Mouse (Mus musculus): ENCODE data around the gene Odc1. TPM values are rescaled to one million over a fixed set of nuclear protein-coding genes. Genes with fewer than 3 reads are reported as not detected.
"Not testable (repeated sequence)": the region's sequence is repeated elsewhere in the genome, so short reads cannot be mapped to it uniquely, and the experiment has no call there.

Odc1 gene
- polyA plus RNA-seq, 1 experiment from 2014 or later, result 142 TPM

- H3K4me1 ChIP-seq (replicated peaks; ENCODE audit: control insufficient read depth, insufficient read depth, low read length), result peaks cover 9% of the 10 kb centered on the region
- peak overlapping the region; percentile 56 for H3K4me2 ChIP-seq (ENCODE audit: low read depth, low read length)
- 1% methylated on average over 8 of the region's 8 CpGs for WGBS
- no peaks in the 10 kb centered on the region for H3K27me3 ChIP-seq (ENCODE audit: control insufficient read depth, insufficient read depth, low read depth, low read length)
- H3K27ac ChIP-seq (ENCODE audit: low read length), result no peak overlapping the region
- peak overlapping the region; percentile 91 for H3K4me3 ChIP-seq (ENCODE audit: low read length)
- no peak for ATAC-seq (ENCODE audit: low read depth)
- peak overlapping the region; percentile 51 for H3K9ac ChIP-seq (ENCODE audit: low read length)
- no peaks in the 10 kb centered on the region for H3K9me3 ChIP-seq (ENCODE audit: control insufficient read depth, low read length)
- peaks cover 20% of the 10 kb centered on the region for H3K36me3 ChIP-seq (ENCODE audit: control insufficient read depth, insufficient read depth, low read length)
Measured at GRCm38 (mm10) chr12:17545884-17546283, 1.3 kb downstream of the Odc1 start.

DNA sequence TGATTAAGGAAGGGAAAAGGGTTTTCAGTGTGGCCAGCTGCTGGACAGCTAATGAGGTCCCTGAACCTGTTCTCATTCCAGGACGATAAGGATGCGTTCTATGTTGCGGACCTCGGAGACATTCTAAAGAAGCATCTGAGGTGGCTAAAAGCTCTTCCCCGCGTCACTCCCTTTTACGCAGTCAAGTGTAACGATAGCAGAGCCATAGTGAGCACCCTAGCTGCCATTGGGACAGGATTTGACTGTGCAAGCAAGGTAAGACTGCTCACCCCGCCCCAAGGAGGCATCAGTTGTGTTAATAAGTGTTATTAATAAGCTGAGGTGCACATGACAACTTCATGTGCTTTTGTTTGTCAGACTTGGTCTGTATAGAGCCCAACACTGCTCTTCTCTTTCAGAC, 3.0 kb downstream of the Odc1 start:
- H3K9me3 ChIP-seq (ENCODE audit: control insufficient read depth, low read length); H3K4me2 ChIP-seq (ENCODE audit: low read depth, low read length); H3K27ac ChIP-seq (ENCODE audit: low read length); H3K4me1 ChIP-seq (replicated peaks; ENCODE audit: control insufficient read depth, insufficient read depth, low read length); H3K9ac ChIP-seq (ENCODE audit: low read length); H3K27me3 ChIP-seq (ENCODE audit: control insufficient read depth, insufficient read depth, low read depth, low read length); ATAC-seq (ENCODE audit: low read depth); H3K4me3 ChIP-seq (ENCODE audit: low read length): not testable (repeated sequence)
- WGBS, result 88% methylated on average over 9 of the region's 9 CpGs
- H3K36me3 ChIP-seq (ENCODE audit: control insufficient read depth, insufficient read depth, low read length), result peaks cover 28% of the 10 kb centered on the region

DNA sequence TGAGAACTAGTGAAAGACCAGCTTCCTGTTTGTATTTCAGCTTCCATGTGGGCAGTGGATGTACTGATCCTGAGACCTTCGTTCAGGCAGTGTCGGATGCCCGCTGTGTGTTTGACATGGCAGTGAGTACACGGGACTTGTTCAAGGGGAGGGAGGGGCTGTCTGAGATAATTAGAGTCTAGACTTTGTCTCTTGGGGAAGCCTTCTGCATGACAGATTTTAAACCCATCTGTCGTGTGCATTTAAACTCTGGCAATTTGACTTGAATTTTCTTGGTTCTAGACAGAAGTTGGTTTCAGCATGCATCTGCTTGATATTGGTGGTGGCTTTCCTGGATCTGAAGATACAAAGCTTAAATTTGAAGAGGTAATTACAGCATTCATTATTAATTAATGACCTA, 3.9 kb downstream of the Odc1 start:
- H3K27ac ChIP-seq (ENCODE audit: low read length), result no peak overlapping the region
- WGBS, result 55% methylated on average over 5 of the region's 5 CpGs
- H3K4me2 ChIP-seq (ENCODE audit: low read depth, low read length), result no peak overlapping the region
- no peak for ATAC-seq (ENCODE audit: low read depth)
- no peak overlapping the region for H3K9ac ChIP-seq (ENCODE audit: low read length)
- H3K9me3 ChIP-seq (ENCODE audit: control insufficient read depth, low read length), result no peaks in the 10 kb centered on the region
- H3K4me3 ChIP-seq (ENCODE audit: low read length), result no peak overlapping the region
- no peaks in the 10 kb centered on the region for H3K27me3 ChIP-seq (ENCODE audit: control insufficient read depth, insufficient read depth, low read depth, low read length)
- H3K4me1 ChIP-seq (replicated peaks; ENCODE audit: control insufficient read depth, insufficient read depth, low read length), result peaks cover 9% of the 10 kb centered on the region
- peaks cover 28% of the 10 kb centered on the region for H3K36me3 ChIP-seq (ENCODE audit: control insufficient read depth, insufficient read depth, low read length)

DNA sequence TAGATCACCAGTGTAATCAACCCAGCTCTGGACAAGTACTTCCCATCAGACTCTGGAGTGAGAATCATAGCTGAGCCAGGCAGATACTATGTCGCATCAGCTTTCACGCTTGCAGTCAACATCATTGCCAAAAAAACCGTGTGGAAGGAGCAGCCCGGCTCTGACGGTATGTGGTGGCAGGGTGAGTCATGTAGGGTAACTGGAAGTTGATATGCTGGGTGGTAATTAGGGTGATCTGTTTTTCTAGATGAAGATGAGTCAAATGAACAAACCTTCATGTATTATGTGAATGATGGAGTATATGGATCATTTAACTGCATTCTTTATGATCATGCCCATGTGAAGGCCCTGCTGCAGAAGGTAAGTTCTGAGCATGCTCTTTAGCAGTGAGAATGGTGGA, 4.8 kb downstream of the Odc1 start:
- not testable (repeated sequence) for H3K27me3 ChIP-seq (ENCODE audit: control insufficient read depth, insufficient read depth, low read depth, low read length); H3K9me3 ChIP-seq (ENCODE audit: control insufficient read depth, low read length); H3K4me3 ChIP-seq (ENCODE audit: low read length); H3K4me1 ChIP-seq (replicated peaks; ENCODE audit: control insufficient read depth, insufficient read depth, low read length); H3K9ac ChIP-seq (ENCODE audit: low read length); H3K27ac ChIP-seq (ENCODE audit: low read length); ATAC-seq (ENCODE audit: low read depth); H3K4me2 ChIP-seq (ENCODE audit: low read depth, low read length)
- H3K36me3 ChIP-seq (ENCODE audit: control insufficient read depth, insufficient read depth, low read length), result peaks cover 28% of the 10 kb centered on the region
- WGBS, result 85% methylated on average over 5 of the region's 5 CpGs

DNA sequence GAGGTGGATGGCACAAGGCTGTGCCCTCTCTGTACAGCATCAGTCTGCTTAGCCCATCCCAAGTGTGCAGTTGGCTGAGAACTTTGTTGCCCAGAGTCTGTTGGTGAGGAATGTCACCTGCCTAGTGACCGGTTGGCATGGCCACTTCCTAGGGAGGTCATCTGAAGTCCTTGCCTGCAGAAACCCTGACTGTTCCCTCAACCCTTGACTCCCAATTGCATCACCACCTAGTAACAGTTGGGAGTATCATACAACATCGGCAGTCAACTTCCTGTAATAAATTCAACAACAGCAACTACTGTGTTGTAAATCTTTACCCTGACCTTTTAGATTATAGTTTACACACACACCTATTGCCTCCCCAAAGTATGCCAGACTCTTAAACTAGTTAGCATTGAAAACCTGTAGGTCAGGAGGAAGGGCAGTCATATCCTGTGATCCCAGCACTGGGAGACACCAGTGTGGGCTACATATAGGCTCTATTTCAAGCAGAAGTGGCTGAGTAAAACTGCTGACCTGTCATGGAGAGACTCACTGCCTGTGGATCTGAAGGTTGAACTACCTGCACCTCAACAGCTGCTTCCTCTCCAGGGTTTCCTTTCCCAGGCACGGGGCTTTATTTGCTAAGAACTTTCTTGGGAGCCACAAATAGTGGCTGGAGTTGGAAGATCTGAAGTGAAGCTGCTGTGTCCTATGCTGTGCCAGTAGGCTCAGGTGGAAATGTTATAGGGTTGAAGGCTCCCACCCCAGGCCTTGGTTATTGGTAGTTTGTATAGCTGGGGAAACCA, 6.8 kb downstream of the Odc1 start:
- Histone ChIP-seq H3K36me3 (ENCODE audit: control insufficient read depth, insufficient read depth, low read length) (peaks cover 28% of the 10 kb centered on the region), H3K4me3 (ENCODE audit: low read length) (no peak overlapping the region), H3K9me3 (ENCODE audit: control insufficient read depth, low read length) (no peaks in the 10 kb centered on the region), H3K9ac (ENCODE audit: low read length) (no peak overlapping the region), H3K27me3 (ENCODE audit: control insufficient read depth, insufficient read depth, low read depth, low read length) (no peaks in the 10 kb centered on the region), H3K4me2 (ENCODE audit: low read depth, low read length) (no peak overlapping the region), H3K4me1 (replicated peaks; ENCODE audit: control insufficient read depth, insufficient read depth, low read length) (peaks cover 9% of the 10 kb centered on the region), H3K27ac (ENCODE audit: low read length) (no peak overlapping the region)
- WGBS, result 66% methylated on average over 3 of the region's 3 CpGs
- ATAC-seq (ENCODE audit: low read depth), result no peak

DNA sequence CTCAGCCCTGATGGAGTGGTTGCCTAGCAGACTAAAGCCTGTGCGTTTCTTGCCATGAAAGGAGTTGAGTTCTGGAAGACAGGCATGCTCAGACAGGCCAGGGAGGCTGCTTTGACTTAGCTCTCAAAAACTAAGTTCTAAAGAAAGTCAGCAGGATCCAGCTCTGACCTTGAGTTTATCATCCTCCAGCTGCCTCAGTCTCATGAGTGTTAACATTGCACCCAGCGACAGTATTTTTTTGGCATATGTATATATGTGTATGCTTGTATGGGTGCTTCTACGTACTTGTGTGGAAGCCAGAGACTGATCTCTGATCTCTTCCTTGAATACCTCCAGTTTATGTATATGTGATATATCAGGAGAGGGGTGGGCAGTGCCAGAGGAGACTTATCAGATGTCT, 7.8 kb downstream of the Odc1 start:
- H3K4me2 ChIP-seq (ENCODE audit: low read depth, low read length), result no peak overlapping the region
- no peaks in the 10 kb centered on the region for H3K9me3 ChIP-seq (ENCODE audit: control insufficient read depth, low read length)
- no peak for ATAC-seq (ENCODE audit: low read depth)
- H3K4me1 ChIP-seq (replicated peaks; ENCODE audit: control insufficient read depth, insufficient read depth, low read length), result peaks cover 7% of the 10 kb centered on the region
- H3K36me3 ChIP-seq (ENCODE audit: control insufficient read depth, insufficient read depth, low read length), result peaks cover 23% of the 10 kb centered on the region
- no peak overlapping the region for H3K4me3 ChIP-seq (ENCODE audit: low read length)
- no peak overlapping the region for H3K9ac ChIP-seq (ENCODE audit: low read length)
- H3K27ac ChIP-seq (ENCODE audit: low read length), result no peak overlapping the region
- 69% methylated on average over 3 of the region's 3 CpGs for WGBS
- no peaks in the 10 kb centered on the region for H3K27me3 ChIP-seq (ENCODE audit: control insufficient read depth, insufficient read depth, low read depth, low read length)

GRCm38 (mm10) chr12:17552949-17553348, 8.4 kb downstream of the Odc1 start:
- WGBS, result 43% methylated on average over 2 of the region's 2 CpGs
- ATAC-seq (ENCODE audit: low read depth), result no peak

GRCm38 (mm10) chr12:17553627-17554026, 9.0 kb downstream of the Odc1 start:
- H3K36me3 ChIP-seq (ENCODE audit: control insufficient read depth, insufficient read depth, low read length), result peaks cover 19% of the 10 kb centered on the region
- H3K4me3 ChIP-seq (ENCODE audit: low read length), result no peak overlapping the region
- peaks cover 7% of the 10 kb centered on the region for H3K4me1 ChIP-seq (replicated peaks; ENCODE audit: control insufficient read depth, insufficient read depth, low read length)
- ATAC-seq (ENCODE audit: low read depth), result no peak
- H3K9me3 ChIP-seq (ENCODE audit: control insufficient read depth, low read length), result no peaks in the 10 kb centered on the region
- H3K4me2 ChIP-seq (ENCODE audit: low read depth, low read length), result no peak overlapping the region
- 65% methylated on average over 5 of the region's 5 CpGs for WGBS
- H3K27me3 ChIP-seq (ENCODE audit: control insufficient read depth, insufficient read depth, low read depth, low read length), result no peaks in the 10 kb centered on the region
- no peak overlapping the region for H3K27ac ChIP-seq (ENCODE audit: low read length)
- no peak overlapping the region for H3K9ac ChIP-seq (ENCODE audit: low read length)

More at GRCm38 (mm10) chr12:17552949-17553348, 8.4 kb downstream of the Odc1 start:
- H3K27me3 ChIP-seq (ENCODE audit: control insufficient read depth, insufficient read depth, low read depth, low read length), result no peaks in the 10 kb centered on the region
- peaks cover 7% of the 10 kb centered on the region for H3K4me1 ChIP-seq (replicated peaks; ENCODE audit: control insufficient read depth, insufficient read depth, low read length)
- H3K9me3 ChIP-seq (ENCODE audit: control insufficient read depth, low read length), result no peaks in the 10 kb centered on the region
- H3K27ac ChIP-seq (ENCODE audit: low read length), result no peak overlapping the region
- H3K9ac ChIP-seq (ENCODE audit: low read length), result no peak overlapping the region
- no peak overlapping the region for H3K4me3 ChIP-seq (ENCODE audit: low read length)
- H3K4me2 ChIP-seq (ENCODE audit: low read depth, low read length), result no peak overlapping the region
- H3K36me3 ChIP-seq (ENCODE audit: control insufficient read depth, insufficient read depth, low read length), result peaks cover 23% of the 10 kb centered on the region

- H3K36me3 ChIP-seq (ENCODE audit: control insufficient read depth, insufficient read depth, low read length), result peaks cover 13% of the 10 kb centered on the region
- 29% methylated on average over 15 of the region's 15 CpGs for WGBS
- no peak overlapping the region for H3K4me3 ChIP-seq (ENCODE audit: low read length)
- H3K4me1 ChIP-seq (replicated peaks; ENCODE audit: control insufficient read depth, insufficient read depth, low read length), result peaks cover 7% of the 10 kb centered on the region
- H3K4me2 ChIP-seq (ENCODE audit: low read depth, low read length), result no peak overlapping the region
- H3K27ac ChIP-seq (ENCODE audit: low read length), result no peak overlapping the region
- H3K9ac ChIP-seq (ENCODE audit: low read length), result no peak overlapping the region
- ATAC-seq (ENCODE audit: low read depth), result peak; percentile 54; the same call in 1 of the 2 replicates
- H3K9me3 ChIP-seq (ENCODE audit: control insufficient read depth, low read length), result no peaks in the 10 kb centered on the region
- H3K27me3 ChIP-seq (ENCODE audit: control insufficient read depth, insufficient read depth, low read depth, low read length), result no peaks in the 10 kb centered on the region
Measured at GRCm38 (mm10) chr12:17554200-17554951, 9.8 kb downstream of the Odc1 start.
